Mouse (Mus musculus) right cerebral cortex, postnatal 36 days (tissue): ENCODE data around the gene Catsperg1.
"Not testable (repeated sequence)": the region's sequence is repeated elsewhere in the genome, so short reads cannot be mapped to it uniquely, and the experiment has no call there.

Experiments used
- DNase-seq, 2 experiments: peaks; one replicate each; pipeline ENCODE4 v3.0.0; 2022; ENCODE audit warnings: low spot score in 2 of 2, mixed read lengths in 1 of 2

The Catsperg1 gene

DNA sequence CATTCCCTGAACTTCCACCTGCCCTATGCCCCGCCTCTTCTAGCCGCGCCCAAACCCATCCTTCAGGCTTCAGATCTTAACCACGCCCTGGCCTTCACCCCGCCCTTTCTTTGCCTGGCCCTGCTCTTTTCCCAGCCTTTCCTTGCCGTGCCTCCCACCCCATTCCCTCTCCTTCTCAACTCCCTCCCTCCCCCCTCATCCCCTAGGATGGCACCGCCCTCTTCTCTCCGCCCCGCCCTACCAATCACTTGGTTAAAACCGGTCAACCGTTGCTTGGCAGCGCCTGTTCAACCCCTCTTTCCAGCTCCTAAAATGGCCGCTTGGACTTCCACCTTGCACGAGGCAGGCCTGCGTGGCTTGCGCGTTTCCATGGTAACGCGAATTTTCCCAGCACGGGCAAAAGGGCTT, at the start of gene Catsperg1:
Gene Catsperg1, minus strand, starts transcription at position 361 of the 408 bp plus-strand sequence.
- no peak for DNase-seq

DNA sequence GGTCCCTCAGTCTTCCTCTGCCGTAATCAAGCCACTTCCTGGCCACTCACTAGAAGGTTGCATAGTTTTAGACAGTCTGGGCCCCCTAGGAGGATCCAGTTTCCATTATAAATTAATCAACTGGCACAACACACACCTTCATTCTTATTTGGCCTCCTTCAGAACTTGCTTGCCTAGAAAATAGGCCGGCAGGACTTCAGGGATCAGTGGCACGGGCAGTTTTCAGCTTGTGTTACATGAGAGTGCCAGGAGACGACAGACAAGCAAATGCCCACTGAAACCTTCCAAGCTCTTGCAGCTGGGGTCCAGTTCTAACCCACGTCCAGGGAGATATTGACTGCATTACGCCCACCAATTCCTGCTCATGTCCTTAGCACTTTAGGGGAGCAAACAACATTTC, 48.3 kb upstream of the Catsperg1 start:
- DNase-seq = no peak

DNA sequence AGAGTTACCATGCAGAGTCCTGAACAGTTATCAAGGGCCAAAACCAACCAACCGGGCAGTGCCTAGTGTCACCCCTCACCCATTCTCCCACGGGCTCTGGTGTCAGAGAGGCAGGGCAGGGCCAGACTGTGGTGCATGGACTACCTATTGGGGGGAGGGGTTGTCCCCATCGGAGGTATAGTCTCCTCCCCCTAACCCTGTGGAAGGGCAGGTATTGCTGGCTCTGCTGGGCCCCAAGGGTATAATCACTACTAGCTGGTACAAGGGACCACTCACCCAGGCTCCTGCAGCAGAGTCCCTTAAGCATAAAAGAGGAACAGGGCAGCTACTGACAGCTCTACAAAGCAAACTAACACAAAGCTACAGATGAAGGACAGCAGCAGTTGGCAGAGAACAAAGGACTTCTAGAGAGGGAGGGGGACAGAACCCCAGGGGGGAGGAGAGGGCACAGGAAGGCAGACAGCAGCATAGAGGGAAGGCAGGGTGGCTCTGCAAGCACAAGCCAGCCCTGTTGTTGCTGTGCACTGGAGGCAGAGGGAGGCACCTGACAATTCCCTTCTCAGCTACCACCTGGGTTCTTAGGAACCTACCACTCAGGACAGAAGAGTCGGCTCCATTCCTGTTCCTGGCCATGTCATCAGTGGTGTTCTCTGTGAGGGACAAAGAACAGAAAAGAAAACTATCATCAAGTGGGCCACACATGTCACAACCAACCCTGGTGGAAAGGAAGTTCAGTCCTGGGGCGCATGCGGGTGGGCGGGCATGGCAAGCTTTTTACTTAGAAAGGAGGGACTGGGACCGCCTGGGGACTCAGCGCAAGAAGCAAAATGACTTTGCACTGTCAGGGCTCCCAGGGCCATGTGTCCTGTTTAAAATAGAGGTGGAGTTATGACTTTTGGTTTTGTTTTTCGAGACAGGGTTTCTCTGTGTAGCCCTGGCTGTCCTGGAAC, 46.2 kb upstream of the Catsperg1 start:
- no peak for DNase-seq

DNA sequence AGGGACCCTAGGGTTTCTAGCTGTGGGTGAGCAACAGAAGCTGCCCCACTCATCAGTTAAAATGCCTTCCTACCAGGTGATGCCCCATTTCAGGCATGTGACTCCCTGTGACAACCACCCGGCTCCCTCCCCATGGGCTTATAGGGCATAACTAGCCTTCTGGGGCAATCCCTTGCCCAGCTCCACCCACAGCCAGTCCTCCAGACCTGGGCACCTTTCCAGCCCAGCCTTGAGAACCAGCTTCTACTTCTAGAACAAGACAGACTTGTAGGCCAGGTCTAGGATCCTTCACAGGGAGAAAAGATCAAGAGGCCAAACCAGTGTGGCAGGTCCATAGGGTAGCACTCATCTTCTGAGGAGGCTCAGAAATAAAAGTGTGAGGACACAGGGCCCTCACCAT, 43.5 kb upstream of the Catsperg1 start:
- DNase-seq = no peak

DNA sequence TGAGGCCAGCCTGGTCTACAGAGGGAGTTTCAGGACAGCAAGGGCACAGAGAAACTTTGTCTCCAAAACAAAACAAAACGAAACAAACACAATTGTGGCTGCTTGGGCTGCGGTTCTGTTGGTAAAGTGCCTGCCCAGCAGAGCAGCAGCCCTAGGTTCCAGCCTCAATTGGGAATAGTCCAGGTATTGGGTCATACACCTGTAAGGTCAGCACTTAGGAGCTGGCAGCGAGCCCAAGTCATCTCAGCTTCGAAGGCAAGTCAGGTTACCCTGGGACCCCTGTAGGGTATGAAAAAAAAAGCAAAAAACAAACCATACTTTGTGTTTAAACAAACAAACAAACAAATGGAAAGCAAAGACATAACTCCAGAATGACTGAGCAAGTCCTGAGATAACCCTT, 42.0 kb upstream of the Catsperg1 start:
- no peak for DNase-seq

DNA sequence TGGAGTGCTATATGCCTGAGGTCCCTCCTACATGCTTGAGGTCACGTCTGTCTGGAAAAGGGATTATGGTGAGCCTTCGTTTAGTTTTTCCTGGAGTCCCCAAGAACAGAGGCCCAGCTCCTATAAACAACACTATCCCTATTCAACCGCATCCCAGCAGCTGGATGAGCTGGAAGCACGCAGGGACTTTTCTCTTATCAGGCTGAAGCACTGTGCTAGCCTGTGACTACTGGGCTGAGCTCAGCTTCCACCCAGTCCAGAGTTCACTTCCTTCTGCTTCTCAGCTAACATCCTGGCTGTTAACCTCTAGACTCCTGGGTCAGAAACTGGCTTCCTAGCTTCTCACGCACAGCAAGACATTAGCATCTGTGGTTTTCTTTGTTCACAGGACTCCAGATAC, 40.0 kb upstream of the Catsperg1 start:
- DNase-seq = no peak

DNA sequence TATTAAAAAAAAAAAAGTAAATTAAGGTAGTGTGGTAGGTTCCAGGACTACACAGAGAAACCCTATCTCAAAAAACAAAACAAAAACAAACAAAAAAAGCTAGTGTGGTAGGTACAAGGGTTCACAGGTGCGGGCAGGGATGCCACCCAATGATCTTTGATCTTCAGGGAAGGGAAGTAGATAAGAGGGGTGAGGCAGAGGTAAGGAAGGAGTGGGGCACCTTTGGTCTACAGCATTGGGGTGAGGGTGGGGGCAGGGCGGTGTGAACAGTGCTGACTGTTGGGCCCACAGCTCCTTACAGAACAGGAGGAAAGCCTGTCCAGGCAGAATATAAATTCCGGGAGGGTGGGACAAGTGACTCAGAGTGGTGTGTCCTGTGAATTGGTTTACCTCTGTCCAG, 37.3 kb upstream of the Catsperg1 start:
- DNase-seq = no peak

DNA sequence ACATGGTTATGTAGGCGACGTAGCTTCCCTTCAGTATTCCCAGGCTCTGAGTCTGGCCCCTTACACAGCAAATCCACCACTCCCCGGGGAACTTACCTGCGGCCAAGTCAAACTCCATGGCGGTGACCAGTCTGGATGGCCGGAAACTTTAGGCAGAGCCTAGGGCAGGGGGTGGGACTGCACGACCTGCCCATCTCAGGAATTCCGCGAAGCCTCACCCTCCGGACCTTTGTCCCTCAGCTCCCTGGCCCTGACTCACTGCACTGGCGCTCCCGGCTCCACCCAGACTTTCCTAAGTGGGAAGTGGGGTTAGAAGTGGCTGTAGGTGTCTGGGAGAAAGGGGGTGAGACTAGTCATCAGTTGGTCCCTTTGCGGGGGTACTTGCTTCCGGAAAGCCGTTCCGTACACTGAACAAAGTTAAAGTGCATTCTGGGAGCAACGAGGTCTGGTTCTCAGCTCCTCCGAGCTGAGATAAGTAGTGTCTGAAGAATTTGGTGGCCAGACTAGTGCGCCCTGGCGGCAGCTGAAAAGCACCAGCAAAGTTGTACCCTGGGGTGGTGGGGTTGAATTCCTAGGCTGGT, 34.5 kb upstream of the Catsperg1 start, which contains the start of gene 2200002D01Rik:
Gene 2200002D01Rik, minus strand, starts transcription at position 206 of the 581 bp plus-strand sequence.
- DNase-seq = no peak

DNA sequence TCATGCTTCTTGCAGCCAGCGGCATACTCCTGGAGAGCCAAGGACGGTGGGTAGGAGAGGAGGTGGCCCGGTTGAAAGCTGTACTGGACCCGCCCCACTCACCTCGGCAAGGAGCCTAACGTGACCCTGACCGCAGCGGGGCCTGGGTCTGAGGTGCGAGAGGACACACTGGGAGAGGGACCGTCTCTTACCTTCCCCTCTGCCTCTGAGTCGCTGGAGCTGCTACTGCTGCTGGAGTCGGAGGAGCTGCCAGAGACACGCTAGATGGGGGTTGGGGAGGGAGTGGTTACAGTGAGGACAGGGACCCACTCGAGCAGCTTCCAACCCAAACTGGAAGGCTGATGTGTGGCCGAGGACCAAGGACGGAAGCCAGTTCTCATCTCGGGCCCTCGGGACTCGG, 33.9 kb upstream of the Catsperg1 start:
- no peak for DNase-seq

DNA sequence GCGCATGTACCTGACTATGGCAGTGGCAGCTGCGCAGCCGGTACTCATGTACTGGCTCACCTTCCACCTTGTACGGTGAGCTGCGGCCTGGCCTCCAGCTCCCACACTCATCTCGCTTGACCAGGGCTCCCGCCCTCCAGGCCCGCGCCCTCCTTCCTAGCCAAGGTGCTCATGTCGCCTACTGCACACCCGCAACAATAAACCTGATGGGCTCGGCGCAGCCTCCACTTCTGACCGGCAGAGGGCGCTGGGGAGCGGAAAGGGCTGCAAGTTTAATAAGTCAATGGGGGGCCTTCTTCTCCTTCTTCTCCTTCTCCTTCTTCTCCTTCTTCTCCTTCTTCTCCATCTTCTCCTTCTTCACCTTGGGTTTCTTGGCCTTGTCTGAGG, 33.5 kb upstream of the Catsperg1 start:
- peak in 1 of 2 experiments; percentile 47 for DNase-seq

DNA sequence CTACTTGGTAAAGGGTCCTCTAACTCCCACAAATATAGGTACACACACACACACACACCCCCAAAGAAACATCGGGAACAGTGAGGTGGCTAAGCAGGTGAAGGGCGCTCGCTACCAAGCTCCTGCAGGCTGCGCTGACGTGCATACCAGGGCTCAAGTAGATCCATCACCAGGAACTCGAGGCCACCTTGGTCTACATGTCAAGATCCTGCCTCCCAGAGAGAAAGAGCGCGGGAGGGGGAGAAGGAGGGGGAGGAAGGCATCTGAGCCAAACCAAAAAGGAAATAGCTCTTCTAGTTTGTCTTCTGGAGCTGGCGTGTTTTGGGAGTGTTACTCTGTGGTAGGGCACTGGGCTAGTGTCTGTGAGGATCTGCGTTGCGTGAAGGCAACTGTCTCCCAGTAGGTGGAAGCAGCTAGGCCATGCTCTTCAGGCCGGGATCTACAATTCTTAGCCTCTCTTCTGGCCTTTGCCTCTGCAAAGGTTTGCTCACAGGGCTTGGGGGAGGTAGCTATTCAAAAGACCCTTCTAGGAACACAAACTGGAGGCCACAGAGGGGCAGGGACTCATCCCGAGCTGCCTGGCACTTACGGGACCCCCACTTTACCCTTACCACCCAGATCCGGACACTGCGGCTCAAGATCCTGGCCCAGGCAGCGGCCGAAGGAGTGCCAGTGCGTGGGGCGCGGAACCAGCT, 32.9 kb upstream of the Catsperg1 start:
- DNase-seq = no peak

DNA sequence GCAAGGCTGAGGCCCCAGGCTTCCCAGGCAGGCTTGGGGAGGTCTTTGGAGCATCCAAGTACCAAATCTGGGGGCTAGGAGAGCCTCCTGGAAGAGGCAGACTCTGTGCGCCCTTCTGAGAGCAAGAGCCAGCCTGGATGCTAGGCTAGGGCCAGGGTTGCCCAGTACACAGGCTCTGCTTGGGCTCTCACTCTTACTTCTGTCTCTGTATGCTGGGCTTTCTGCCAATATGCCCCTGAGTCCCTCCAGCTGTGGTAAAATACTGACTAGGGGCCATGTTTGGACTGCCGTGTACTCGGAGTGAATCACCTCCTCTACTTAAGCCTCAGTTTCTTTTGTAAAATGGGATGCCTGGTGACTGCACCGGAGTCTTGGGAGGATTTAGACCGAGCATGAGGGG, 32.2 kb upstream of the Catsperg1 start:
- no peak for DNase-seq

DNA sequence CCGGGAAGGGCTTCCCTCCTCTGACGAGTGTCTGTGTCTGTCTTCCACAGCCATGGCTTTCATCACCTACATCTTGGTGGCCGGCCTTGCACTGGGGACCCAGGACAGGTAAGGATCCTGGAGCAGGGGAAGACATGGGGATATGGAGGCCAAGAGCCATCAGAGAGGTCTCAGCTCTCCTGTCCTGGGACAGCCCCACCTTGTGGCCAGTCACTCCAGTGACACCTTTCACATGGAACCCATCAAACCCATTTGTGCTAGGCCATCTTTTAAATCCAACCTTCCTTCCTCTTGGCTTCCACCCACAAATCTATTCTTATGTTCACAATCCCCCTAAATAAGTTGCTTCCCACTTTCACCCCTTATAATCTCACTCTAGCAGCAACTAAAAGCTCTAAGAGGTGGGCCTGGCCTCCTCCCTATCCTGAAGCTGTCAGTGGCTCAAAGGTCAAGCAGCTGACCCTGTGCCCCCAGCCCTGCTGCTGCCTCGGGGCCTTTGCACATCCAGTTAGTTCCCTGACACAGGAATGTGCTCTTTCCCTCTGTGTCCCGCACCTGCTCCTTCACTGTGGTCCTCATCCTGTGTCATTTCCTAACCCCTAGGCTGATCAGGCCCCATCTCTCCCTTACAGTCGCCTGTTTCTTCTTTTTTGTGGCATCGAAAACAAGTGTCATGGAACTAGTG, 31.0 kb upstream of the Catsperg1 start:
- no peak for DNase-seq

DNA sequence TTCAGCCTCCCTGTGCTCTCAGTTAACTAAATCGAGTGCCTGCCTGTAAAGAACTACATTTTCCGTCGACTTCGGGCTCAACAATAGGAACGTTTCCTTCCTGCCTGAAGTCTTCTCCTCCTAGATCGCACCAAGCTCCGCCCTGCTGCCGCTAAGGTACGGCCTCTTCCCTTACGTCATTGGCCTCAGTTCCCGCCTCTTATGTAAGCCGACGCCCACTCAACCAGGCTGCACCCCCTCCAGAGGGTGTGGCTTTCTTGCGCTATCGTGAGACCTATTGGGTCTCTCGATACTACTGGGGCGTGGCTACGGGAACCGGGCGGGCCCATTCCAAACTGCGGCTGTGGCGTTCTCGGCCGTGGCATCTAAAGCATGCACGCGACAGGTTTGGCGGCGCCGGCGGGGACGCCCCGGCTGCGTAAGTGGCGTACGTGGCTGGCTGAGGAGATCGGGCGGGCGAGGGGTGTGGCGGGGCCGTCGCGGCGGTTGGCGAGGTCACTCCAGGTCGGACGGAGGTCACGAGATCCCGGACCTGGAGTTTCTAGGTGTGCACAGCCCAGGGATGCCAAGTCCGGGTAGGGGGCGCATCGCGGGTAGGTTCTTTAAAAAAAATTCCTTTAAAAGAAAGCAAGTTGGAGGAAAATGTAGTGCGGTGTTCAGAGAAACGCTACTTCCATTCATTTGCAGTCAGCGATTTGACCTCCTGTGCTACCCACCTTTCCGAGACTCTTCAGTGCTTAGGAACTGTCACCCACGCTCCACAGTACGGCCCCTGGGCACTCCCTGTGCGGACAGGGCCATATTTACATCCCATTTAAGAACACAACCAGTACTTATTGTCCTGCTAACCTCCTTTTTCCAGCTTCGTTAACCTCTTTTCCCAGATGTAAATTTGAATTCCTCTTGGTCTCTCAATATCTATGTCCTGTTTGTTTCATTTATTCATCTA, 24.5 kb upstream of the Catsperg1 start, which contains the start of gene Yif1b:
Gene Yif1b, plus strand, starts transcription at position 311 of the 949 bp plus-strand sequence.
- peak; percentile 97 for DNase-seq

DNA sequence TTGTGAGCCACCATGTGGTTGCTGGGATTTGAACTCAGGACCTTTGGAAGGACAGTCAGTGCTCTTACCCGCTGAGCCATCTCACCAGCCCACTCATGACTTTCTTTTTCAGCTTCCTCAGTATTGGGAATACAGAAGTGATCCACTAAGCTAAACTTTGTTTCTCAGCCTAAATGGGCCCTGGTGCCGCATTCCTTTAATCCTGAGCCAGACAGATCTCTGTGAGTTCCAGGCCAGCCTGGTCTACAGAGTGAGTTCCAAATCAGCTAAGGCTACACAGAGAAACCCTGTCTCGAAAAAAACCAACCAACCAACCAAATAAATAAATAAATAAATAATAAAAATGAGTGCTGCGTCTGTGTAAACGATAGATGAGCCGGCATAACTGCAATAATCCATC, 23.8 kb upstream of the Catsperg1 start:
- DNase-seq = not testable (repeated sequence)

DNA sequence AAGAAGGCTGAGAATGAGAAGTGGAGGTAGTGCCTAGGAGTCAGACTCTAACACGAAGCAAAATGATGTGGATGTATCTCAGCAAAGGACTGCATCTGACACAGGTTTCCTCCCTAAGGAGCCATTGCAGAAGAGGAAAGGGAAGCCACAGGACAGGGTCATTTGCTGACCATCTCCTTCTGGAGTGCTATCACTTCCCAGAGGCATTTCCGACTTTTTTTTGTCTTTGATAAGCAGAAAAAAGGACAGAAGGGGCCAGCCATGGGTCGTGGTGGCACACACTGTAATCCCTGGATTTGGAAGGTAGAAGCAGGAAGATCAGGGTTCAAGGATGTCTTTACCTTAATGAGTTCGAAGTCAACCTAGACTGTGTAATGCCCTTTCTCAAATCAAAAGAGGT, 22.8 kb upstream of the Catsperg1 start:
- DNase-seq = no peak

DNA sequence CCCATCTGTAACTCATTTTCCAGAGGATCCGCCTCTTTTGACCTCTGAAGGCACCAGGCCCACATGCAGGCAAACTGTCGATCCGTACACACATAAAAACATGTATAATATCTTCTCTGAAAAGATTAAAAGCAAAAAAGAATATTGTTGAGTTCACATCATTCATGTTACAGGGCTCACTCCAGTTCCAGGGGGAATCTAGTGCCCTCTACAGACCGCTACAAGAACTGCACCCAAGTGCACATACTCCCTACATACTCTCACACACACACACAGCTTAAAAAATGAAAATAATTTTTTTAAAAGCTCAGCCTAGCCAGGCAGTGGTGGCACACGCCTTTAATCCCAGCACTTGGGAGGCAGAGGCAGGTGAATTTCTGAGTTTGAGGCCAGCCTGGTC, 20.8 kb upstream of the Catsperg1 start:
- no peak for DNase-seq

DNA sequence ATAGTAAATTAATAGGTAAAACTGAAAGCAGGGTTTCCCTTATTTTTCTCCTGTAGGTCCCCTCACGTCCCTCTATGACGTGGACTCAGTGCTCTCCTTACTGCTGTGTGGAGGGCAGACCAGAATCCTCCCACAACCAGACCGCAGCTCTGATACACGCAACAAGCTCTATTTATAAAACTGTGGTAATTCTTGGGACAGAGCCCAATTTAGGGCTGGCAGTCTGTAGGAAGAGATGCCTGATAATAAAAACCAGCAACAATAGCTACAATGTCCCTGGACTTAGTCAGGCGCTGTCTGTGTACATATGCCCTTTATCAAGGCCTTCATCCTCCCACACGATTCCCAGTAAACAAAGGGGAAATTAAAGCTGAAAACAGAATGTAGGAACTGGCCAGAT, 19.9 kb upstream of the Catsperg1 start:
- DNase-seq = no peak

DNA sequence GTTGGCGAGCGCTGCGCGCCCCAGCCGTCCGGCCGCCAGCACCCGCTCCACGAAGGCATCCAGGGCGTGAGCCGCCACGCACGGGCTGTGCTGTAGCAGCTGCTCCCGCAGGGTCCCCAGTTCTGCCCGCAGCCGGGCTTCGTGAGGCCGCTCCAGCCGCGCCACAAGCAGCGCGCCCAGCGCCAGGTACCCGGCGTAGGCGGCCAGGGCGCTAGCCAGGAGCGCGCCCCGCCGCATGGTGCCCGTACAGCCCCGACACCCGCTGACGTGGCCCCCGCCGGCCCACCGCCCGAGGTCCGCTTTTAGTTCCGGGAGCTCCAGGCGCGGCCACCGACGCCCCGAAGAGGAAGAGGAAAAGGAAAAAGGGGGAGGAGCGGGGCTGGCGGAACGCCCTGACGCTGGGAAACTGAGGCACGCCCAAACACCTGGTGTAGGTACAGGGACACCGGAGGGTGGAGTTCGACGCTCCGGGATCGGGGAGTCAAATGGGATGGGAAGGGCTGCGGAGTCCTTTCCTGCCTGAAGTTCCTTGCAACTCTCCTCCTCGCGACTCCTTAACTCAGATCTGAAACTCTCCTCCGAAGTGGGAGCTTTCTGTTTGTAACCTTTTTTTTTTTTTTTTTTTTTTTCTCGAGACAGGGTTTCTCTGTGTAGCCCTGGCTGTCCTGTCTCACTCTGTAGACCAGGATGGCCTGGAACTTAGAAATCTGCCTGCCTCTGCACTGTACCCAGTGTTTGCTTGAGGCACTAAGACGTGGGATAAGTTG, 18.6 kb upstream of the Catsperg1 start, which contains the start of gene Kcnk6:
Gene Kcnk6, minus strand, starts transcription at position 269 of the 767 bp plus-strand sequence.
- no peak for DNase-seq

DNA sequence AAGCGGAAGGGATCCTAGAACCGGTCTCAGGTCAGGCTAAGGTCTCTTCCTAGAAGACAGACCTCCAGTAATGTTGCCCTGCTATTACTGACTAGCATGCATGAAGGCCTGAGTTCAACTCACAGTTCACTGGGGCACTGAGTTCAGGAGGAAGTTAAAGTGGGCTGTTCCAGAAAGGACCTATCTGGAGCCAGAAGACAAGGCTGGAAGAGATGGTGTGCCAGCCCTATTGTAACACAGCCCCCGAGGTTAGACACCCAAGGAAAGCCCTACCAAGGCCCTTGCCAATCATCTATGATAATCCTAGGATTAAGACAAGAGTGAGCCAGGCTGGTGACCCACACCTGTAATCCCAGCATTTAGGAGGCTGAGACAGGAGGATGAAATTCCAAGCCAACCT, 17.7 kb upstream of the Catsperg1 start:
- no peak for DNase-seq
